Mouse (Mus musculus) hindbrain, embryonic 12.5 days (tissue): ENCODE measurements around the gene Jazf1. TPM values are rescaled to one million over a fixed set of nuclear protein-coding genes. Genes with fewer than 3 reads are reported as not detected.

ENCODE experiments used
- ATAC-seq: fragments of 200-750 bp; cut with Nextera tagmentation; 2 replicates; pipeline ENCODE4 v1.8.0; 2017; ENCODE audit warnings: moderate TSS enrichment; ENCODE audit not compliant: low FRiP score
- H3K27ac ChIP-seq: fragments of 300-500 bp; sonication (generic); 2 replicates; pipeline ENCODE4 v1.5.1; 2016; ENCODE audit warnings: mild to moderate bottlenecking
- H3K27me3 ChIP-seq: fragments of 300-500 bp; sonication (generic); 2 replicates; pipeline ENCODE4 v1.6.1; 2016; ENCODE audit warnings: mild to moderate bottlenecking
- H3K36me3 ChIP-seq: fragments of 300-500 bp; sonication (generic); 2 replicates; pipeline ENCODE4 v1.6.1; 2016; ENCODE audit warnings: mild to moderate bottlenecking
- H3K4me1 ChIP-seq: fragments of 300-500 bp; sonication (generic); 2 replicates; pipeline ENCODE4 v1.6.1; 2016
- H3K4me2 ChIP-seq: fragments of 300-500 bp; sonication (generic); replicated peaks from 2 replicates; pipeline ENCODE4 v1.6.1; 2016; ENCODE audit warnings: mild to moderate bottlenecking
- H3K4me3 ChIP-seq: fragments of 300-500 bp; sonication (generic); 2 replicates; pipeline ENCODE4 v1.5.1; 2016; ENCODE audit warnings: mild to moderate bottlenecking
- H3K9ac ChIP-seq: fragments of 300-500 bp; sonication (generic); 2 replicates; pipeline ENCODE4 v1.6.1; 2016; ENCODE audit warnings: mild to moderate bottlenecking, moderate library complexity
- H3K9me3 ChIP-seq: fragments of 300-500 bp; sonication (generic); replicated peaks from 2 replicates; pipeline ENCODE4 v1.6.1; 2016; ENCODE audit warnings: mild to moderate bottlenecking
- WGBS: fragments of 180-500 bp; shearing (Covaris S2); methylation state at CpG from one replicate; pipeline ENCODE4 v1.1.7; 2016; 5-methylcytosine and 5-hydroxymethylcytosine counted together
- polyA plus RNA-seq: library from polyadenylated mRNA; unstranded; fragments of >200 nt; fragmentation: Nextera tagmentation; extraction: Ambion mirVana; gene quantifications from 2 replicates; pipeline ENCODE4 v1.2.1, GENCODE M21; 2016

Gene Jazf1
- polyA plus RNA-seq, 1 experiment from 2014 or later = 15.8 TPM

GRCm38 (mm10) chr6:52990816-52991215 lies 77.6 kb downstream of the Jazf1 start:
- Histone ChIP-seq H3K27me3 (no peaks in the 10 kb centered on the region), H3K36me3 (no peaks in the 10 kb centered on the region), H3K4me1 (no peaks in the 10 kb centered on the region), H3K27ac (no peak overlapping the region), H3K9ac (no peak overlapping the region), H3K9me3 (no peaks in the 10 kb centered on the region), H3K4me2 (no peak overlapping the region), H3K4me3 (no peak overlapping the region)
- ATAC-seq = no peak
- WGBS = 90% methylated on average over 8 of the region's 8 CpGs

GRCm38 (mm10) chr6:52987905-52988640 lies 80.4 kb downstream of the Jazf1 start:
- H3K9ac ChIP-seq = no peak overlapping the region
- WGBS = 86% methylated on average over 6 of the region's 6 CpGs
- H3K4me2 ChIP-seq = no peak overlapping the region
- no peak overlapping the region for H3K27ac ChIP-seq
- 0 out of 2 replicates have a peak, but pooled peaks cover 4% of the 10 kb centered on the region for H3K4me1 ChIP-seq
- ATAC-seq = no peak
- no peaks in the 10 kb centered on the region for H3K9me3 ChIP-seq
- no peak overlapping the region for H3K4me3 ChIP-seq
- no peaks in the 10 kb centered on the region for H3K36me3 ChIP-seq
- no peaks in the 10 kb centered on the region for H3K27me3 ChIP-seq

GRCm38 (mm10) chr6:52987391-52987790 lies 81.0 kb downstream of the Jazf1 start:
- Histone ChIP-seq H3K4me3 (no peak overlapping the region), H3K27me3 (no peaks in the 10 kb centered on the region), H3K27ac (no peak overlapping the region), H3K9ac (no peak overlapping the region), H3K4me1 (0 out of 2 replicates have a peak, but pooled peaks cover 4% of the 10 kb centered on the region), H3K36me3 (no peaks in the 10 kb centered on the region), H3K4me2 (no peak overlapping the region), H3K9me3 (no peaks in the 10 kb centered on the region)
- WGBS = 61% methylated on average over 4 of the region's 4 CpGs
- ATAC-seq = no peak

- Histone ChIP-seq H3K27ac (no peak overlapping the region), H3K4me2 (no peak overlapping the region), H3K9me3 (no peaks in the 10 kb centered on the region), H3K27me3 (no peaks in the 10 kb centered on the region), H3K4me3 (no peak overlapping the region), H3K36me3 (no peaks in the 10 kb centered on the region), H3K4me1 (0 out of 2 replicates have a peak, but pooled peaks cover 4% of the 10 kb centered on the region), H3K9ac (no peak overlapping the region)
- WGBS = 92% methylated on average over 6 of the region's 6 CpGs
- ATAC-seq = no peak
Measured at GRCm38 (mm10) chr6:52982175-52982574, 86.3 kb downstream of the Jazf1 start.

GRCm38 (mm10) chr6:52979503-52979902 lies 88.9 kb downstream of the Jazf1 start:
- Histone ChIP-seq H3K4me3 (no peak overlapping the region), H3K27me3 (no peaks in the 10 kb centered on the region), H3K27ac (no peak overlapping the region), H3K36me3 (no peaks in the 10 kb centered on the region), H3K4me2 (no peak overlapping the region), H3K9me3 (no peaks in the 10 kb centered on the region), H3K4me1 (0 out of 2 replicates have a peak, but pooled peaks cover 4% of the 10 kb centered on the region), H3K9ac (no peak overlapping the region)
- ATAC-seq = no peak
- 94% methylated on average over 6 of the region's 6 CpGs for WGBS

GRCm38 (mm10) chr6:52973351-52973750 lies 95.1 kb downstream of the Jazf1 start:
- no peak overlapping the region for H3K9ac ChIP-seq
- H3K9me3 ChIP-seq = no peaks in the 10 kb centered on the region
- WGBS = 84% methylated on average over 5 of the region's 5 CpGs
- no peaks in the 10 kb centered on the region for H3K36me3 ChIP-seq
- H3K4me3 ChIP-seq = no peak overlapping the region
- H3K4me2 ChIP-seq = no peak overlapping the region
- no peaks in the 10 kb centered on the region for H3K27me3 ChIP-seq
- no peak overlapping the region for H3K27ac ChIP-seq
- no peaks in the 10 kb centered on the region for H3K4me1 ChIP-seq
- no peak for ATAC-seq

- peaks cover 2% of the 10 kb centered on the region; the same call in 1 of the 2 replicates for H3K4me1 ChIP-seq
- WGBS = 70% methylated on average over 7 of the region's 7 CpGs
Measured at GRCm38 (mm10) chr6:52972138-52972537, 96.3 kb downstream of the Jazf1 start.

GRCm38 (mm10) chr6:52969717-52970261 lies 98.6 kb downstream of the Jazf1 start:
- Histone ChIP-seq H3K27ac (no peak overlapping the region), H3K4me2 (no peak overlapping the region), H3K9me3 (no peaks in the 10 kb centered on the region), H3K4me1 (peaks cover 7% of the 10 kb centered on the region; the same call in 1 of the 2 replicates), H3K4me3 (no peak overlapping the region), H3K36me3 (no peaks in the 10 kb centered on the region), H3K27me3 (no peaks in the 10 kb centered on the region), H3K9ac (no peak overlapping the region)
- WGBS = 99% methylated on average over 2 of the region's 2 CpGs
- ATAC-seq = no peak

More at GRCm38 (mm10) chr6:52972138-52972537, 96.3 kb downstream of the Jazf1 start:
- no peaks in the 10 kb centered on the region for H3K9me3 ChIP-seq
- ATAC-seq = no peak
- H3K27me3 ChIP-seq = no peaks in the 10 kb centered on the region
- no peaks in the 10 kb centered on the region for H3K36me3 ChIP-seq
- no peak overlapping the region for H3K27ac ChIP-seq
- H3K4me2 ChIP-seq = no peak overlapping the region
- no peak overlapping the region for H3K4me3 ChIP-seq
- no peak overlapping the region for H3K9ac ChIP-seq

GRCm38 (mm10) chr6:52968346-52968891 lies 100.0 kb downstream of the Jazf1 start:
- no peak overlapping the region for H3K9ac ChIP-seq
- WGBS = 72% methylated on average over 12 of the region's 12 CpGs
- ATAC-seq = no peak
- no peak overlapping the region for H3K4me2 ChIP-seq
- H3K27me3 ChIP-seq = no peaks in the 10 kb centered on the region
- H3K9me3 ChIP-seq = no peaks in the 10 kb centered on the region
- H3K4me1 ChIP-seq = peaks cover 16% of the 10 kb centered on the region
- no peaks in the 10 kb centered on the region for H3K36me3 ChIP-seq
- no peak overlapping the region for H3K4me3 ChIP-seq
- no peak overlapping the region for H3K27ac ChIP-seq

GRCm38 (mm10) chr6:52967557-52968270 lies 100.7 kb downstream of the Jazf1 start:
- H3K27ac ChIP-seq = no peak overlapping the region
- WGBS = 59% methylated on average over 10 of the region's 10 CpGs
- peaks cover 21% of the 10 kb centered on the region for H3K4me1 ChIP-seq
- no peak overlapping the region for H3K9ac ChIP-seq
- H3K27me3 ChIP-seq = no peaks in the 10 kb centered on the region
- H3K9me3 ChIP-seq = no peaks in the 10 kb centered on the region
- H3K4me2 ChIP-seq = no peak overlapping the region
- ATAC-seq = no peak
- H3K4me3 ChIP-seq = no peak overlapping the region
- H3K36me3 ChIP-seq = no peaks in the 10 kb centered on the region

- no peak overlapping the region for H3K9ac ChIP-seq
- ATAC-seq = no peak
- H3K4me3 ChIP-seq = no peak overlapping the region
- WGBS = 75% methylated on average over 4 of the region's 4 CpGs
- peaks cover 21% of the 10 kb centered on the region for H3K4me1 ChIP-seq
- H3K27me3 ChIP-seq = no peaks in the 10 kb centered on the region
- H3K27ac ChIP-seq = no peak overlapping the region
- no peaks in the 10 kb centered on the region for H3K9me3 ChIP-seq
- no peak overlapping the region for H3K4me2 ChIP-seq
- no peaks in the 10 kb centered on the region for H3K36me3 ChIP-seq
Measured at GRCm38 (mm10) chr6:52966001-52966400, 102.4 kb downstream of the Jazf1 start.

- WGBS = 60% methylated on average over 7 of the region's 7 CpGs
- Histone ChIP-seq H3K27me3 (no peaks in the 10 kb centered on the region), H3K4me3 (no peak overlapping the region), H3K4me2 (no peak overlapping the region), H3K9ac (no peak overlapping the region), H3K36me3 (no peaks in the 10 kb centered on the region), H3K9me3 (no peaks in the 10 kb centered on the region), H3K4me1 (peaks cover 21% of the 10 kb centered on the region), H3K27ac (no peak overlapping the region)
- no peak for ATAC-seq
Measured at GRCm38 (mm10) chr6:52965340-52965739, 103.1 kb downstream of the Jazf1 start.
